Mouse (Mus musculus): ENCODE data around the gene Tiam2.

DNA sequence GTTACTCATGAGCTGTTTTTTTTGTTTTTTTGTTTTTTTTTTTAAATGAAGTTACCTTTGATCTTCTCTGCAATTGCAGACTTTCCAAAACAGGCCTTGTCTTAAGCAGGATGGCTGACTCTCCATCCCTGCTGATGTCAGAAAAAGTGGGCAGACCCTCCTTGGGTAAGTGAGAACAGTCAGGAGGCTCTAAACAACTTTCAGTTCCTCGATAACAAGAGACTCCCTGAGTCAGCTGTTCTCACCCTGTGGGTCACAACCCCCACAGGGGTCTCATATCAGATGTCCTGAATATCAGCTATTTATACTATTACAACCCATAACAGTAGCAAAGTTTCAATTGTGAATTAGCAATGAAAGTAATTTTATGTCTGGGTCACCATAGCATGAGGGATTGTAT is 33.9 kb downstream of the Tiam2 start:
- TF ChIP-seq CTCF (IDR thresholded peaks at IDR 0.05; ENCODE audit: borderline replicate concordance, insufficient read depth, low read length) (no peak), POLR2A (IDR thresholded peaks at IDR 0.05; ENCODE audit: low read depth, low read length) (no peak)

All from embryonic fibroblast, embryonic 13.5 days (primary cell).